Mouse (Mus musculus) embryonic facial prominence, embryonic 13.5 days (tissue): ENCODE data around the gene Hoxc9. TPM values are rescaled to one million over a fixed set of nuclear protein-coding genes. Genes with fewer than 3 reads are reported as not detected.
A peak's percentile ranks its signal among the peaks of the same experiment; 100 is the strongest.

Experiments
- ATAC-seq: fragments of 200-750 bp; cut with Nextera tagmentation; 2 replicates; pipeline ENCODE4 v1.8.0; 2017; ENCODE audit warnings: low read depth; ENCODE audit not compliant: insufficient number of reproducible peaks, insufficient read depth, low FRiP score, low TSS enrichment
- H3K27ac ChIP-seq: fragments of 300-500 bp; sonication (generic); 2 replicates; pipeline ENCODE4 v1.5.1; 2015; ENCODE audit warnings: moderate library complexity, mild to moderate bottlenecking, inconsistent platforms
- H3K27me3 ChIP-seq: fragments of 300-500 bp; sonication (generic); 2 replicates; pipeline ENCODE4 v1.6.1; 2015; ENCODE audit warnings: mild to moderate bottlenecking, inconsistent platforms
- H3K36me3 ChIP-seq: fragments of 300-500 bp; sonication (generic); 2 replicates; pipeline ENCODE4 v1.6.1; 2015; ENCODE audit warnings: mild to moderate bottlenecking, inconsistent platforms
- H3K4me1 ChIP-seq: fragments of 300-500 bp; sonication (generic); 2 replicates; pipeline ENCODE4 v1.6.1; 2015; ENCODE audit warnings: inconsistent platforms
- H3K4me2 ChIP-seq: fragments of 300-500 bp; sonication (generic); 2 replicates; pipeline ENCODE4 v1.6.1; 2015; ENCODE audit warnings: moderate library complexity, mild to moderate bottlenecking, inconsistent platforms
- H3K4me3 ChIP-seq: fragments of 300-500 bp; sonication (generic); 2 replicates; pipeline ENCODE4 v1.5.1; 2015; ENCODE audit warnings: mild to moderate bottlenecking, inconsistent platforms
- H3K9ac ChIP-seq: fragments of 300-500 bp; sonication (generic); 2 replicates; pipeline ENCODE4 v1.6.1; 2015; ENCODE audit warnings: mild to moderate bottlenecking, inconsistent platforms
- H3K9me3 ChIP-seq: fragments of 300-500 bp; sonication (generic); 2 replicates; pipeline ENCODE4 v1.6.1; 2016; ENCODE audit warnings: inconsistent platforms
- WGBS: fragments of 180-500 bp; shearing (Covaris S2); methylation state at CpG from one replicate; pipeline ENCODE4 v1.1.7; 2015; ENCODE audit warnings: mixed read lengths; 5-methylcytosine and 5-hydroxymethylcytosine counted together
- polyA plus RNA-seq: library from polyadenylated mRNA; unstranded; fragments of >200 nt; fragmentation: Nextera tagmentation; extraction: Ambion mirVana; gene quantifications from 2 replicates; pipeline ENCODE4 v1.2.1, GENCODE M21; 2015

Hoxc9 gene
- polyA plus RNA-seq, 1 experiment from 2014 or later: not detected

DNA sequence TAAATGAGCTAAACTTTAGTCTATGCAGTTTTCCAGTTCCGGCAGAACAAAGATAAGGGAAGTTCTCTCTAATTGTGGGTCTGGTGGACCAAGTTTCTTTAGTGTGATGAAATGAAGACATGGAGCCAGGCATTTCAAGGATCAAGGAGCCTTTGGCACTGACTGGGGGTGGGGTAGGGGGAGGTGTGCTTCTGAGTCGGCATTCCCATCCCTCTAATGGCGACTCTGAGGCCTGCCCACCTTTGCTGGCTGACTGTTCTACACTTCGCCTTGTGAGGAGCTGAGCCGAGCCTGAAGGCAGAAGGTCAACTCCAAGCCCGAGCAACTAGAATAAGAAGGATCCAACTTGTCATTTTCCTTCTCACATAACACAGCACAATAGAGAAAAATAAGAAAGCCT, 14.5 kb upstream of the Hoxc9 start:
- Histone ChIP-seq H3K4me2 (no peak overlapping the region), H3K27me3 (peaks cover 98% of the 10 kb centered on the region), H3K9ac (no peak overlapping the region), H3K9me3 (no peaks in the 10 kb centered on the region), H3K27ac (no peak overlapping the region), H3K4me3 (no peak overlapping the region), H3K36me3 (no peaks in the 10 kb centered on the region), H3K4me1 (peaks cover 4% of the 10 kb centered on the region; the same call in 1 of the 2 replicates)
- 2% methylated on average over 6 of the region's 6 CpGs for WGBS
- ATAC-seq: no peak

DNA sequence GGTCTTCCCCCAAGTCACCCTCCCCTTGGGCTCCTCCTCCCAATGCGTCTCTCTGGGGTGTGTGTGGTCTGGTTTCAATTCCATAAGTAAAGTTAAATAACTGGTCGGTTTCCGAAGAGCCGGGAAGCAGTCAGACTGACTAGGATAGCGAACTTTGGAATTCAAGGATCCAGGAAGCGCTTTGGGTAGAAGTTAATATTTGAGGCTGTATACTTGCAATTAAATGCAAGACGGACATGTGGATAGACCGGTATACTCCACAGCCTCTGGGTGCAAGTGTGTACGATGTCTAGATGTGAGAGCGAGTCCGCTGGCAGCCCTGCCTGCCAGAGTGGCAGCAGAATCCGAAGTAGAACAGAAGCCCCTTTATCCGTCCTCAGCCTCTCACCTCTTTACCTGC, 13.7 kb upstream of the Hoxc9 start:
- H3K9me3 ChIP-seq: no peaks in the 10 kb centered on the region
- H3K27ac ChIP-seq: no peak overlapping the region
- peaks cover 5% of the 10 kb centered on the region; the same call in 1 of the 2 replicates for H3K4me1 ChIP-seq
- H3K27me3 ChIP-seq: peaks cover 98% of the 10 kb centered on the region
- 2% methylated on average over 13 of the region's 13 CpGs for WGBS
- ATAC-seq: no peak
- no peak overlapping the region for H3K4me3 ChIP-seq
- no peaks in the 10 kb centered on the region for H3K36me3 ChIP-seq
- H3K9ac ChIP-seq: no peak overlapping the region
- H3K4me2 ChIP-seq: no peak overlapping the region

DNA sequence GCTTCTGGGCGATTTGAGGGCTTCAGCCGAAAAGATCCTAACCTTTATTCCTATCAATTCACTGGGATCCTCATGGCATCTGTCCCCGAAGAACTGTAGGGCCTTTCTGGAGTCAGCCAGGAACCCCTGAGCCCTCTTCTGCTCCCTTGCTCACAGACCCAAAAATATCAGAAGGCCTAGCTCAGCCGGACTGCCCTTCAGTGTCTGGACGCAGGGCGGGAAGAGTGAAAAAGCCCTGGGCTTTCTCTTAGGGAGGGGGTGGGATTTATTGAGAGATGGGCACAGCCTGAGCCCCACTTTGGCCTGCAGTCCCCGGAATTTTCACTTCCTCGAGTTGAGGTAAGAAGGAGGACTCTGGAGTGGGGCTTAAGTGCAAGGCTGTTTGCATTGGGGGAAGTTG, 13.0 kb upstream of the Hoxc9 start:
- H3K4me3 ChIP-seq: no peak overlapping the region
- peaks cover 5% of the 10 kb centered on the region; the same call in 1 of the 2 replicates for H3K4me1 ChIP-seq
- no peaks in the 10 kb centered on the region for H3K36me3 ChIP-seq
- H3K4me2 ChIP-seq: no peak overlapping the region
- H3K27ac ChIP-seq: no peak overlapping the region
- no peak for ATAC-seq
- WGBS: 2% methylated on average over 8 of the region's 8 CpGs
- no peak overlapping the region for H3K9ac ChIP-seq
- no peaks in the 10 kb centered on the region for H3K9me3 ChIP-seq
- peaks cover 97% of the 10 kb centered on the region for H3K27me3 ChIP-seq

DNA sequence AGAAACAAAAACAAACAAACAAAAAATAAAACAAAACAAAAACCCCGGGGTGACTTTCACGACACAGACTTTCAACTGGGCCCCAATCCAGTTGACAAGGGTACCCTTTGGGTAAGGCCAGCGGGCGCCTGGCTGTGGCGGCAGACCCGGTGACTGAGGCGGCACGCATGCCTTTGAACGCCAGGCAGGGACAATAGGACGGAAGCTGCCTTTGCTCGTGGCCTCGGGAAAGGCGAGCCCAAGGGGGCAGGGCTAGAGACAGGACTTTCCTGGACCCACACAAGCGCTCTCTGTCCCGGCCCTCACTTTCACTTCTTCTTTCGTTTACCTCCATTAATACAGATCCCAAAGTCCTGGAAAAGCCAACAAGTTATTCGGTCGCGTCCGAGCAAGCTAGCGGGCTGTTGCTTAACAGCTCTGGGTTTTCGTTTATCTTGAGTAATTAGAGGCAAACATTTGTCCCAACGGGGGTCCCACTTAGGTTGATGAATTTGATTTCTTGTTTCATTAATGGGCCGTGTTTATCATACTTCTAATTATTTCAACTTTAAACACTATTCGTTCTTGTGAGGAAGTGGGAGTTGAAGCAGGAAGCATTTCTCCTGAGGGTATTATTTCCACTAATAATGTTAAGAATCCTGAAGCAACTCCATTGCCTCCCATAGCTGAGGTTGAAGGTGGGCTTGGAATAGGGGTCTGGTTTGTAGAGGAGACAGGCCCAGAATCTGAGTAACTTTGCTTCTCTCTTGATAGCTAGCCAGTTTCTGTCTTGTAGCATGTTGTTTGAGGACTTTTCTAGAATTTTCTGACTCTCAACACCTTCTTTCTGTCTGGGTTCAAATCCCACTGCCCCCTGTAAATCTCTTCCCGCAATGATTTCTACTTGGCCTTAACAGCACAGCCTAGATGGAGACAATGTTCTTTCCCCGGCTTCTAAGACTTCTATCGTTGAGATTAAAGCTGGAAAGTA, 12.3 kb upstream of the Hoxc9 start:
- no peaks in the 10 kb centered on the region for H3K9me3 ChIP-seq
- ATAC-seq: no peak
- H3K36me3 ChIP-seq: no peaks in the 10 kb centered on the region
- WGBS: 2% methylated on average over 28 of the region's 28 CpGs
- H3K9ac ChIP-seq: no peak overlapping the region
- peaks cover 5% of the 10 kb centered on the region; the same call in 1 of the 2 replicates for H3K4me1 ChIP-seq
- H3K4me2 ChIP-seq: no peak overlapping the region
- no peak overlapping the region for H3K4me3 ChIP-seq
- H3K27me3 ChIP-seq: peaks cover 97% of the 10 kb centered on the region
- H3K27ac ChIP-seq: no peak overlapping the region

DNA sequence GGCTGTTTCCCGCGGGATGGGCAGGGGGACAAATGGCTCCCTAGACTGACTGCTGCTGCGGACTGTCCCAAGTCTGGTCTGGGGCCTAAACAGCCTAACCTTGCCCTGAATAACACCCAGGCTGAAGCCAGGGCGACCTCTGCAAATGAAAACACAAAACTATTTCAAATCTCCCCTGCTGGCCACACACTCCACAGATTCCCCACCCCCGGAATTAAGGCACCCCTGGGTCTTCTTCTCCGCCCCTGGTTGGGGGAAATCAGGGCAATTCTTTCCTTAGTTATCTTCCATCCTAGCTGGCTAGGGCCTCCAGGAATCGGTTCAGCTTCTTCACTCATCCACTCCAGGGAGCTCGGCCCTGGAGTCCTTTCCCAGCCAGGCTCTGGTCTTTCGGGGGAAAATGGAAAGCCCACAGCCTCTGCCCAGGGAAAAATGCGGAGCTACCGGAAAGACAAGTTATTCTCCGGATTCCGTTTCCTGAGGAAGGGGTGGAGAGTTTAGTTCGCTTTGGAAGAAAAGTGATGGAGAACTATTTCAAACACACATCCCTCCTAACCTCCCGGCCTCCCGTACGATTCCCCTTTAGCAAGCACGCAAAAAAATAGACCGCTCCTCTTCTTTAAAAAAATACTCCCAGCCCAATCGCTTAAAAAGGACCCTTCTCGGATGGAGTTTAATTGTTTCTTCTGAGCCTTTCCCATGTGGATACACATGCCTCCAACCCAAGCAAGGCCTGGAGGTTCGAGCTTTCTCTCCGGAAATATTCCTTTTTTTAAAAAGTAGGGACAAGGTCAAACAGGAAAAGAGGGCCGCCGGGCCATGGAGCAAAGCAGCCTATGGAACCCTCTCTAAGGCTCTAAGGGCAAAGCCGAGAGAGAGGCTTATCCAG, 11.0 kb upstream of the Hoxc9 start:
- peaks cover 97% of the 10 kb centered on the region for H3K27me3 ChIP-seq
- H3K4me2 ChIP-seq: no peak overlapping the region
- no peaks in the 10 kb centered on the region for H3K36me3 ChIP-seq
- no peak overlapping the region for H3K27ac ChIP-seq
- peaks cover 5% of the 10 kb centered on the region; the same call in 1 of the 2 replicates for H3K4me1 ChIP-seq
- no peaks in the 10 kb centered on the region for H3K9me3 ChIP-seq
- WGBS: 2% methylated on average over 26 of the region's 26 CpGs
- ATAC-seq: no peak
- H3K4me3 ChIP-seq: no peak overlapping the region
- no peak overlapping the region for H3K9ac ChIP-seq

DNA sequence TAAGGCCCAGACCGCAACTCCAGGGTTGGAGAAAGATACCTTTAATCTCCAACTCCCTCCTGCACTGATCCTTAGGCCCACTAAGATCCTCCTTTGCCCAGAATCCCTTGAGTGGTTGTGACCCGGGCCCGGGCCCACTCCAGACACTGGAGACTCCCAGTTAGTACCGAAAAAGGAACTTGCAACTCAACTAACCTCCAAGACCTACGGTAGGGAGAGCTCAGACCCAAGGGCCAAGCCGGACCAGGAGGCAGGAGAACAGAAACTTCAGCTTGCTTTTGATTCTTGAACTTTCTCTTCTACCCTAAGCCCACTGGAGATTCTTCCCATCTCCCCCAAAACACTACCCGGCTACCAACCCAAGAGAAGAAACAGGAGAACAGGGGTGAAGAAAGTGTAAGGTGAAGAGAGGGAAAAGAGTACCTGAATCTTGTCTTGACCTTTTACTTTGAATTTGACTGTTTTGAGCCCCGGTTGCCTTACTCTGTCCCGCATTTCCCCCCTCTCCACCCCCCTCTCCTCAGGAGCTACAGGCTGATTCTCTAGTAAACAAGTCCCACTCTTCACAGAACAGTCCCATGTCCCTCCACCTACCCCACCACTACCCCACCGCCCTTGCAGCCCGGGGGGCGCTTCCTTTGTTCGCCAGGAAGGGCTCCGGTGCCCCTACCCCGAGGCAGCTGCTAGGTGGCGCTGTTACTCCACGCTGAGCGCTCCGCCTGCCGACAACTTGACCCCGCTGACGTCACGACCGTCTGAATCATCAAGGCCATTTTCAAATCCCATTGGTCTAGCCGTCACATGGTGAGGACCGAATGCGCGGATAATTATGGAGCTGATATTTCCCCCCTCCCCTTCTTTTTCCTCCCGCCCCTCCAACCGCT, 10.1 kb upstream of the Hoxc9 start:
- Histone ChIP-seq H3K4me1 (peaks cover 5% of the 10 kb centered on the region; the same call in 1 of the 2 replicates), H3K27ac (no peak overlapping the region), H3K27me3 (peaks cover 97% of the 10 kb centered on the region), H3K4me2 (peak overlapping the region; percentile 19; the same call in 1 of the 2 replicates), H3K36me3 (no peaks in the 10 kb centered on the region), H3K9ac (no peak overlapping the region), H3K9me3 (no peaks in the 10 kb centered on the region), H3K4me3 (peak overlapping the region; percentile 16; the same call in 1 of the 2 replicates)
- no peak for ATAC-seq
- 2% methylated on average over 30 of the region's 30 CpGs for WGBS

DNA sequence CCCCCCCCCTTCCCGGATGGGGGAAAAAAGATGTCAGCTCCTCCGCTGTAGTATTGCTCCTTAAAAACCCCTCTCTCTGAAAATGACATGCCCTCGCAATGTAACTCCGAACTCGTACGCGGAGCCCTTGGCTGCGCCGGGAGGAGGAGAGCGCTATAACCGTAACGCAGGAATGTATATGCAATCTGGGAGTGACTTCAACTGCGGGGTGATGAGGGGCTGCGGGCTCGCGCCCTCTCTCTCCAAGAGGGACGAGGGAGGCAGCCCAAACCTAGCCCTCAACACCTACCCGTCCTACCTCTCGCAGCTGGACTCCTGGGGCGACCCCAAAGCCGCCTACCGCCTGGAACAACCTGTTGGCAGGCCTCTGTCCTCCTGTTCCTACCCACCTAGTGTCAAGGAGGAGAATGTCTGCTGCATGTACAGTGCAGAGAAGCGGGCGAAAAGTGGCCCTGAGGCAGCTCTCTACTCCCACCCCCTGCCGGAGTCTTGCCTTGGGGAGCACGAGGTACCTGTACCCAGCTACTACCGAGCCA, 9.4 kb upstream of the Hoxc9 start, which contains the start of gene Hoxc10:
Hoxc10 (plus strand) TSS at position 21 of the 536 bp plus-strand sequence.
- Histone ChIP-seq H3K4me2 (peak within 1 kb of the TSS; percentile 19; the same call in 1 of the 2 replicates), H3K4me3 (peak within 1 kb of the TSS; percentile 16; the same call in 1 of the 2 replicates), H3K36me3 (no peaks in the 10 kb centered on the region), H3K27ac (no peak within 1 kb of the TSS), H3K4me1 (peaks cover 5% of the 10 kb centered on the region; the same call in 1 of the 2 replicates), H3K27me3 (peaks cover 97% of the 10 kb centered on the region), H3K9me3 (no peaks in the 10 kb centered on the region), H3K9ac (no peak within 1 kb of the TSS)
- WGBS: 4% methylated on average over 27 of the region's 27 CpGs
- 0 out of 2 replicates have a peak, but pooled peaks have one; percentile 48 for ATAC-seq

DNA sequence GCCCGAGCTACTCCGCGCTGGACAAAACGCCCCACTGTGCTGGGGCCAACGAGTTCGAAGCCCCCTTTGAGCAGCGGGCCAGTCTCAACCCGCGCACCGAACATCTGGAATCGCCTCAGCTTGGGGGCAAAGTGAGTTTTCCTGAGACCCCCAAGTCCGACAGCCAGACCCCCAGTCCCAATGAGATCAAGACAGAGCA, 9.0 kb upstream of the Hoxc9 start, which contains the start of gene Hoxc5:
Hoxc5 (plus strand) TSS at position 132 of the 199 bp plus-strand sequence.
- Histone ChIP-seq H3K4me2 (peak within 1 kb of the TSS; percentile 19; the same call in 1 of the 2 replicates), H3K9me3 (no peaks in the 10 kb centered on the region), H3K4me1 (peaks cover 5% of the 10 kb centered on the region; the same call in 1 of the 2 replicates), H3K4me3 (peak within 1 kb of the TSS; percentile 16; the same call in 1 of the 2 replicates), H3K27me3 (peaks cover 99% of the 10 kb centered on the region), H3K36me3 (no peaks in the 10 kb centered on the region), H3K27ac (no peak within 1 kb of the TSS), H3K9ac (no peak within 1 kb of the TSS)
- no peak for ATAC-seq
- WGBS: 2% methylated on average over 12 of the region's 12 CpGs

DNA sequence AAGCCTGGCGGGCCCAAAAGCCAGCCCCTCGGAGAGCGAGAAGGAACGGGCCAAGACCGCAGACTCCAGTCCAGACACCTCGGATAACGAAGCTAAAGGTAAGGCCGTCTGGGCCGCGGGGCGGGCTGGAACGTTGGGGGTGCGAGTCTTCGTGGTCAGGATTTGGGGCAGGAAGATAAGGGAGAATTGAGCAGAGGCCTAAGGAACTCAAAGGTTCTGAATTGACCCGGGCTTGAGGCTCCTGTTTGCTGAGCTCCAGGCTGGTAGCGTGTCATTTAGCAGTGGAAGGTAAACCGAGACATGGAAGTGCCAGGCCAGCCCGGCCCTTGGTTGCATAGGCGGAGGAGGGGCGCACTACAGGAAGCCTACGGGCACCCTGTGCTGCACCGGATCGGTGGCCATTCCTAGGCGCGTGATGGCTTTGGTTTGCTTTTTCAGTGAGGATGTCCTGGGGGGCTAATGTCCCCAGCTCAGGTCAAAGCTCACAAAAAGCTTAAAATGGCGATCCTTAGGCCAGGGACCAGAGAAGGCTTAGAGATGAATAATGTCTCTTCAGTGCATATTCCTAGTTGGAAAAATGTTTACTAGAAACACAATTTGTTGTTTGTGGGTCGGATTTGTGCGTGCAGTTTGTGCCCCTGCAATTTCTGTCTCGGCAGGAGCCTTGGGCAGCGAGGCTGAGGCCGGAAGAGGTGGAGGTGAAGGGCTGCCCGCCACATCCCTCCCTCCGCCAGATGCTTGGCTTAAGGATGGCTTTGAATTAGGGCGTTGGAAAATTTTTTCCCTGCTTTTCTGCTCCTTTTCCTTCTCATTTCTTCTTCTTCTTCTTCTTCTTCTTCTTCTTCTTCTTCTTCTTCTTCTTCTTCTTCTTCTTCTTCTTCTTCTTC, 8.5 kb upstream of the Hoxc9 start:
- Histone ChIP-seq H3K4me1 (peaks cover 5% of the 10 kb centered on the region; the same call in 1 of the 2 replicates), H3K4me2 (no peak overlapping the region), H3K36me3 (no peaks in the 10 kb centered on the region), H3K9me3 (no peaks in the 10 kb centered on the region), H3K4me3 (no peak overlapping the region), H3K27ac (no peak overlapping the region), H3K9ac (no peak overlapping the region), H3K27me3 (peaks cover 99% of the 10 kb centered on the region)
- 2% methylated on average over 34 of the region's 34 CpGs for WGBS
- ATAC-seq: no peak

DNA sequence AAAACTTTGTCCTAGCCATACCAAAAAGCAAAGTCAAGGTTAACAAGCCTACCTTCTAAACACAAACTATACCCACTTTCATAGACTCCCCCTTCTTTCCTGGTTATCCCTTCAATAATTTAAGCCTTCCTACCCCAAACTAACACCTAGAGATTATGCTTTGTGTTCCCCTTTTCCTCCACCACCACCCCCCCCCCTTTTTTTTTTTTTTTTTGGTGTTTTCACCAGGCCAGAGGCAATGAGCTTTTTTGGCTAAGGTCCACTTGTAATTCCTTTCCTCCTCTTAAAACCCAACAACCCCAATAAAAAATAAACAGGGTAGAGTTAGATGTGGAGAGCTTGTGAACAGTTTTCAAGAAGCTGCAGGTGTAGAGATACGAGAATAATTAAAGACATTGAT, 6.9 kb upstream of the Hoxc9 start:
- Histone ChIP-seq H3K27me3 (peaks cover 99% of the 10 kb centered on the region), H3K9me3 (no peaks in the 10 kb centered on the region), H3K9ac (no peak overlapping the region), H3K36me3 (no peaks in the 10 kb centered on the region), H3K27ac (no peak overlapping the region), H3K4me3 (no peak overlapping the region), H3K4me2 (no peak overlapping the region), H3K4me1 (peaks cover 5% of the 10 kb centered on the region; the same call in 1 of the 2 replicates)
- ATAC-seq: no peak
- WGBS: 34% methylated on average over 1 of the region's 1 CpGs
